Mouse (Mus musculus) lung, adult 2 months (tissue): ENCODE results near the gene Mast4.

ENCODE experiments used
- CTCF ChIP-seq: fragments of 200-500 bp; IDR thresholded peaks from 2 replicates; pipeline ENCODE4 v1.5.1; 2011; ENCODE audit warnings: mild to moderate bottlenecking, low read length, control low read depth; ENCODE audit not compliant: insufficient read depth
- POLR2A ChIP-seq: fragments of 200-500 bp; IDR thresholded peaks from 2 replicates; pipeline ENCODE4 v1.6.1; 2011; ENCODE audit warnings: low read depth, mild to moderate bottlenecking, control low read depth, low read length, borderline replicate concordance; ENCODE audit errors: extremely low read depth

- TF ChIP-seq POLR2A (no peak), CTCF (no peak)
These were observed 1.9 kb upstream of the Mast4 start for GRCm38 (mm10) chr13:103336237-103336636.
